Mouse (Mus musculus) limb, embryonic 10.5 days (tissue): Measurements from ENCODE around the gene BC049352. TPM values are rescaled to one million over a fixed set of nuclear protein-coding genes. Genes with fewer than 3 reads are reported as not detected.

Experiments
- DNase-seq: peaks from one replicate; pipeline ENCODE4 v3.0.0-alpha.2; 2017; ENCODE audit warnings: low spot score
- H3K27ac ChIP-seq: fragments of 300-500 bp; sonication (generic); 2 replicates; pipeline ENCODE4 v1.5.1; 2016; ENCODE audit warnings: mild to moderate bottlenecking
- H3K27me3 ChIP-seq: fragments of 300-500 bp; sonication (generic); 2 replicates; pipeline ENCODE4 v1.6.1; 2016; ENCODE audit warnings: low read depth, mild to moderate bottlenecking; ENCODE audit not compliant: poor library complexity, severe bottlenecking
- H3K36me3 ChIP-seq: fragments of 300-500 bp; sonication (generic); 2 replicates; pipeline ENCODE4 v1.6.1; 2016; ENCODE audit warnings: mild to moderate bottlenecking, moderate library complexity
- H3K4me1 ChIP-seq: fragments of 300-500 bp; sonication (generic); 2 replicates; pipeline ENCODE4 v1.6.1; 2016
- H3K4me3 ChIP-seq: fragments of 300-500 bp; sonication (generic); 2 replicates; pipeline ENCODE4 v1.5.1; 2016; ENCODE audit warnings: mild to moderate bottlenecking, moderate library complexity
- H3K9me3 ChIP-seq: fragments of 300-500 bp; sonication (generic); replicated peaks from 2 replicates; pipeline ENCODE4 v1.6.1; 2016; ENCODE audit warnings: mild to moderate bottlenecking
- WGBS: fragments of 180-500 bp; shearing (Covaris S2); methylation state at CpG from one replicate; pipeline ENCODE4 v1.1.7; 2016; 5-methylcytosine and 5-hydroxymethylcytosine counted together
- polyA plus RNA-seq: library from polyadenylated mRNA; unstranded; fragments of >200 nt; fragmentation: Nextera tagmentation; extraction: Ambion mirVana; gene quantifications from 2 replicates; pipeline ENCODE4 v1.2.1, GENCODE M21; 2016

The BC049352 gene
- polyA plus RNA-seq, 1 experiment from 2014 or later: not detected

DNA sequence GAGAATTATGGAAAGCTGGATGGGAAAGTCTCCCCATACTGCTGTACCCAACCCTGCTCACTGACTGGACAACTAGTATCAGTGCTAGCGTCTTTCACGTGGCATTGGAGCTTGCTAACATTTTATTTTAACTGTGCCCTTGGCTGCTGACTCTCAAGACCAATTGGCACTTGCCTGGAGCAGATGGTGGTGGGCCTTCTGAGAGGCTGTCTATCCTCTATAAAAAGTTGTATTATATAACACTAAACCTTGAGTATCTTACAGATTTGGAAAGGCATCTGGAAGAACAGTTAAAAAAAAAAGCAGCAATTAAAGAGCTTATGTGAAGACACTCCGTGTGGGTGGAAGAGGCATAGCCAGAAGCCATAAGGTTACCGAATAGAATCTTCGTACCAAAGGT is 11.7 kb upstream of the BC049352 start:
- H3K4me1 ChIP-seq: no peaks in the 10 kb centered on the region
- H3K27me3 ChIP-seq: no peaks in the 10 kb centered on the region
- H3K9me3 ChIP-seq: no peaks in the 10 kb centered on the region
- no peak overlapping the region for H3K4me3 ChIP-seq
- 93% methylated on average over 5 of the region's 5 CpGs for WGBS
- no peak for DNase-seq
- no peaks in the 10 kb centered on the region for H3K36me3 ChIP-seq
- H3K27ac ChIP-seq: no peak overlapping the region

GRCm38 (mm10) chr9:45171073-45171610 is 10.7 kb upstream of the BC049352 start:
- no peak for DNase-seq
- Histone ChIP-seq H3K36me3 (no peaks in the 10 kb centered on the region), H3K9me3 (no peaks in the 10 kb centered on the region), H3K4me3 (no peak overlapping the region), H3K27ac (no peak overlapping the region), H3K4me1 (no peaks in the 10 kb centered on the region), H3K27me3 (no peaks in the 10 kb centered on the region)
- WGBS: 89% methylated on average over 1 of the region's 1 CpGs

DNA sequence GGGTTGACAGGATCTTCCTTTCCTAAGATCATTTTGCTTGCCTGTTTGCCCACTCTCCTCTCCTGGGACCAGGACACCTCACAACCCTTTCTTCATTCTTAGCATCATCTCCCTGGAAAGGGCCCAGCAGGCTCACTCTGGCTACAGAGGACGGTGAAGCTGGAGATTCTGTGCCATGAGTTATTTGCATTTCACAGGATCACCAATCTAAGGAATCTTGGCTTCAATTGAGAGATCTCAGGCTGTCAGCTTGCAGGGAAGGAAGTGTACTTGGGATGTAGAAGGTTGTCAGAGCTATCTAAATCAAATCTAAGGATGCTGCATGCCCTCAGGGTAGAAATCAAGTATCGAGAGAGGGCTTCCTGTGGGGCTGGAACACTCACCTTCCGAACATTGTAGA is 8.3 kb upstream of the BC049352 start:
- DNase-seq: no peak
- 69% methylated on average over 3 of the region's 3 CpGs for WGBS
- Histone ChIP-seq H3K4me3 (no peak overlapping the region), H3K4me1 (no peaks in the 10 kb centered on the region), H3K27me3 (no peaks in the 10 kb centered on the region), H3K27ac (no peak overlapping the region), H3K36me3 (no peaks in the 10 kb centered on the region), H3K9me3 (no peaks in the 10 kb centered on the region)

GRCm38 (mm10) chr9:45179282-45179681 is 2.5 kb upstream of the BC049352 start:
- Histone ChIP-seq H3K27ac (no peak overlapping the region), H3K9me3 (no peaks in the 10 kb centered on the region), H3K36me3 (no peaks in the 10 kb centered on the region), H3K4me3 (no peak overlapping the region), H3K27me3 (no peaks in the 10 kb centered on the region), H3K4me1 (peaks cover 5% of the 10 kb centered on the region; the same call in 1 of the 2 replicates)
- DNase-seq: no peak
- 86% methylated on average over 5 of the region's 5 CpGs for WGBS

DNA sequence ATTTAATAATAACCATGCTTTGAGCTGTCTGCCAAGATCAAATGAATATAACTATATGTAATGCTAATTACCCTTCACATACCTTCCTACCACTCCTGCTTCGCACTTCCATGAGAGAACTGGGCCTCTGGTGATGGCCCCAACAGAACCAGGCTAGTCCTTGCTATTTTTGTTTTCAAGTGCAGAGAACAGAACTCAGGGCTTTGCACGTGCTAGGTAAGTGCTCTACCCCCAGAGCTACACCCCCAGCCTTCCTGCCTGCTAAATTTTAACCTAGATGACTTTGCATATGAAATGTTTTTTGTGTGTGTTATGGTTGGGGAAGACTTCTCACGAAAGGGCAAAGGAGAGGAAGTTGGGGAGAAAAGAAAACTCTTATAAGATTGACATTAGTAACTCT is 714 bp downstream of the BC049352 start:
- Histone ChIP-seq H3K27ac (no peak overlapping the region), H3K4me1 (peaks cover 5% of the 10 kb centered on the region; the same call in 1 of the 2 replicates), H3K27me3 (no peaks in the 10 kb centered on the region), H3K9me3 (no peaks in the 10 kb centered on the region), H3K36me3 (no peaks in the 10 kb centered on the region), H3K4me3 (no peak overlapping the region)
- WGBS: 66% methylated on average over 3 of the region's 3 CpGs
- DNase-seq: no peak

GRCm38 (mm10) chr9:45183266-45183665 is 1.5 kb downstream of the BC049352 start:
- Histone ChIP-seq H3K27me3 (no peaks in the 10 kb centered on the region), H3K4me1 (peaks cover 5% of the 10 kb centered on the region; the same call in 1 of the 2 replicates), H3K36me3 (no peaks in the 10 kb centered on the region), H3K9me3 (no peaks in the 10 kb centered on the region), H3K4me3 (no peak overlapping the region), H3K27ac (no peak overlapping the region)
- DNase-seq: no peak
- 87% methylated on average over 6 of the region's 6 CpGs for WGBS

DNA sequence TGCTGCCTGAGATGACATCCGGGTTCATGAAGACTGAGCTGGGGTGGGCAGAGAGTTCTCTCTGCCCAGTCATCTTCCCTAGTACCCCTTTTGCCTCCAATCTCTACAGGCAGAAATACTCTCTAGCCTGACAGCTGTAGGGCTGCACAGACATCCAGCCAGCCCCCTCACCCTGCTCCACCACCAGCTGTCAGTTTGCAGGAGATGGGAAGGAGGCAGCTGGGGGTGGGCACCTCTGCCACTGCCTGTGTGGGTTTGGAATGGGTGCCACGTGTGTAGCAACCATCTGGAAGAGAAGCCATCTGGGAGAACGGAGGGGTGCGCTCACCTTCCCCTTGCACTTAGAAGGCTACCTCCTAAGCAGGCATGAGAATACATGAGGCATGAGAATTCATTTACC is 3.4 kb downstream of the BC049352 start:
- H3K27me3 ChIP-seq: no peaks in the 10 kb centered on the region
- H3K4me1 ChIP-seq: peaks cover 5% of the 10 kb centered on the region; the same call in 1 of the 2 replicates
- no peaks in the 10 kb centered on the region for H3K9me3 ChIP-seq
- no peak overlapping the region for H3K4me3 ChIP-seq
- no peaks in the 10 kb centered on the region for H3K36me3 ChIP-seq
- no peak for DNase-seq
- 78% methylated on average over 4 of the region's 4 CpGs for WGBS
- H3K27ac ChIP-seq: no peak overlapping the region

- WGBS: 89% methylated on average over 10 of the region's 10 CpGs
- H3K27me3 ChIP-seq: no peaks in the 10 kb centered on the region
Measured at GRCm38 (mm10) chr9:45188570-45189563, 7.1 kb downstream of the BC049352 start.

GRCm38 (mm10) chr9:45189661-45190174 is 7.9 kb downstream of the BC049352 start:
- Histone ChIP-seq H3K9me3 (no peaks in the 10 kb centered on the region), H3K27ac (no peak overlapping the region), H3K4me1 (no peaks in the 10 kb centered on the region), H3K4me3 (no peak overlapping the region), H3K36me3 (no peaks in the 10 kb centered on the region), H3K27me3 (no peaks in the 10 kb centered on the region)
- WGBS: 89% methylated on average over 4 of the region's 4 CpGs
- no peak for DNase-seq

More at GRCm38 (mm10) chr9:45188570-45189563, 7.1 kb downstream of the BC049352 start:
- no peak overlapping the region for H3K27ac ChIP-seq
- no peaks in the 10 kb centered on the region for H3K36me3 ChIP-seq
- no peak overlapping the region for H3K4me3 ChIP-seq
- no peak for DNase-seq
- H3K9me3 ChIP-seq: no peaks in the 10 kb centered on the region
- no peaks in the 10 kb centered on the region for H3K4me1 ChIP-seq

GRCm38 (mm10) chr9:45195468-45195867 is 13.7 kb downstream of the BC049352 start:
- no peak overlapping the region for H3K27ac ChIP-seq
- H3K27me3 ChIP-seq: no peaks in the 10 kb centered on the region
- H3K36me3 ChIP-seq: no peaks in the 10 kb centered on the region
- WGBS: 81% methylated on average over 4 of the region's 4 CpGs
- peaks cover 10% of the 10 kb centered on the region; the same call in 1 of the 2 replicates for H3K4me1 ChIP-seq
- H3K4me3 ChIP-seq: no peak overlapping the region
- H3K9me3 ChIP-seq: no peaks in the 10 kb centered on the region
- no peak for DNase-seq

DNA sequence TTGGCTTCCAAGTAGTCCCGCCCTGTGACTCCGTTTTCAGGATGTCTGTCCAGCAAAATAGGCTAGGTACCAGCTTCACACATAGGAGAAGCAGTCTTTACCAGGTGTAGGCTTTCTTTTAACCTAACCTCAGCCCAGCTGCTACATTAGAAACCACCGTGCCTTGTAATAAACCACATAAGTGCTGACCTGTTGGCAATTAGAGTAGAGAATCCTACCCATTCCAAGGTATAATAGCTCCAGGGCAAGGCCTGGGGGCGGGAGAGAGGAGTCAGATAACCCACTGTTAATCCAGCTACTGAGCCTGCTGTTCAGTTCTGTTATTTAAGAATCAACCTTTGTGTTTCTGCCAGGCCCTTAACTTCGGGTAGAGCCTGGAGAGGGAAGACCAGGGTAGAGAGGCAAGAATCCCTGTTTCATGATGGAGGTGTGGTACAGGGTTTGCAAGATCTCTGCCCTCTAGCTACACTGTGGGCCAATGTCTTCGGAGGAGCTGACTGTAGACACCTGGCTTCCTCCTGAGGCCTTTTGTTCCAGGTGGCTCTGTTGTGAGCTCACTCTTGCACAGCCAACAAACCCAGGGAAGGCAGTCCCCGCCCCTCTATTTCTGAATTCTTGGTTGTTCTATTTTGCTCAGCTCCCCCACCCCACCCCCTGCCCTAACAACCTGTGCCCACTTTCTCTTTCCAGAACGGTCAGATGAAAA is 14.5 kb downstream of the BC049352 start:
- Histone ChIP-seq H3K27ac (no peak overlapping the region), H3K36me3 (no peaks in the 10 kb centered on the region), H3K27me3 (no peaks in the 10 kb centered on the region), H3K4me1 (peaks cover 10% of the 10 kb centered on the region; the same call in 1 of the 2 replicates), H3K9me3 (no peaks in the 10 kb centered on the region), H3K4me3 (no peak overlapping the region)
- DNase-seq: no peak
- 81% methylated on average over 8 of the region's 8 CpGs for WGBS

- no peak for DNase-seq
- 91% methylated on average over 5 of the region's 5 CpGs for WGBS
- H3K9me3 ChIP-seq: no peaks in the 10 kb centered on the region
Measured at GRCm38 (mm10) chr9:45197549-45197948, 15.7 kb downstream of the BC049352 start.

More at GRCm38 (mm10) chr9:45197549-45197948, 15.7 kb downstream of the BC049352 start:
- Histone ChIP-seq H3K4me3 (no peak overlapping the region), H3K4me1 (peaks cover 10% of the 10 kb centered on the region; the same call in 1 of the 2 replicates), H3K36me3 (no peaks in the 10 kb centered on the region), H3K27ac (no peak overlapping the region), H3K27me3 (no peaks in the 10 kb centered on the region)
